ENCODE assay signal across 15 mouse cellular contexts in genomic region chr4:88280536-88280935, GRCm38 (mm10).
DNase-seq lines count a peak whose midpoint lies in the region; ATAC-seq and TF ChIP-seq lines count a peak whose summit lies in the region.
"Had no signal": no experiment of that assay in that cellular context is flagged by ENCODE, and none has a peak within 500 bp of the region (broad histone marks: within the 10 kb centered on the region; RNA-seq: fewer than 3 reads in every experiment).

No protein-coding gene starts in this region.

- no peak for DNase-seq in lung, embryonic 14.5 days
- DNase-seq in lung, adult 18-20 months, result no peak
- DNase-seq in ES-CJ7 (ENCODE audit: low read depth, low spot score), result peak; percentile 41
- DNase-seq in c-Kit-positive CD71-positive TER-119-positive erythroid progenitor cells, embryonic 14.5 days (ENCODE audit: low spot score), result peak; percentile 16
- DNase-seq in thymus, postnatal 25 days, result peak; percentile 36
- DNase-seq in urinary bladder, postnatal 25 days (ENCODE audit: low spot score), result no peak
- DNase-seq in retina, postnatal 1 day, result no peak
- DNase-seq: adrenal gland, postnatal 36 days; kidney, adult 11 months; kidney, postnatal 14 days; right cerebral cortex, postnatal 4 days had no signal

- peak; percentile 18; the same call in 1 of the 2 replicates for TF ChIP-seq CTCF in lung, embryonic 14.5 days (IDR thresholded peaks at IDR 0.05; ENCODE audit: low read depth)

- H3K27ac ChIP-seq in lung, embryonic 14.5 days (ENCODE audit: low read depth), result no peak overlapping the region
- H3K27ac ChIP-seq: limb, embryonic 12.5 days; midbrain, embryonic 13.5 days had no signal

- no peaks in the 10 kb centered on the region for H3K4me1 ChIP-seq in lung, embryonic 14.5 days (ENCODE audit: insufficient read depth)

- no peaks in the 10 kb centered on the region for H3K36me3 ChIP-seq in lung, embryonic 14.5 days (ENCODE audit: insufficient read depth)
- H3K36me3 ChIP-seq: limb, embryonic 12.5 days; midbrain, embryonic 13.5 days had no signal

- WGBS in lung, embryonic 14.5 days, result 87% methylated on average over 2 of the region's 2 CpGs

- H3K9me3 ChIP-seq in lung, embryonic 14.5 days (ENCODE audit: low read depth, low read length), result no peaks in the 10 kb centered on the region
- H3K9me3 ChIP-seq: limb, embryonic 12.5 days; midbrain, embryonic 13.5 days had no signal

- H3K27me3 ChIP-seq in lung, embryonic 14.5 days (ENCODE audit: insufficient read depth, low read length), result no peaks in the 10 kb centered on the region
- H3K27me3 ChIP-seq: limb, embryonic 12.5 days; midbrain, embryonic 13.5 days had no signal

- ATAC-seq in lung, embryonic 14.5 days (ENCODE audit: insufficient read depth), result no peak
- ATAC-seq: forebrain, embryonic 14.5 days; midbrain, embryonic 13.5 days had no signal

- no peak overlapping the region for H3K9ac ChIP-seq in lung, embryonic 14.5 days
- H3K9ac ChIP-seq: limb, embryonic 12.5 days; midbrain, embryonic 13.5 days had no signal

- H3K4me3 ChIP-seq in lung, embryonic 14.5 days (ENCODE audit: low read depth, low read length), result no peak overlapping the region
- H3K4me3 ChIP-seq: limb, embryonic 12.5 days; midbrain, embryonic 13.5 days had no signal

- no peak overlapping the region for H3K4me2 ChIP-seq in lung, embryonic 14.5 days
- H3K4me2 ChIP-seq: heart, embryonic 11.5 days; limb, embryonic 12.5 days; midbrain, embryonic 13.5 days had no signal

Comparison
In these comparisons a context has a peak if more than half of its experiments do, and no peak if none do; other contexts are left out.
1. DNase-seq: peak in ES-CJ7 (single experiment), c-Kit-positive CD71-positive TER-119-positive erythroid progenitor cells, embryonic 14.5 days (single experiment) and thymus, postnatal 25 days (single experiment); none in lung, embryonic 14.5 days (single experiment), lung, adult 18-20 months (0 of 2), urinary bladder, postnatal 25 days (single experiment) and retina, postnatal 1 day (single experiment).